Mouse (Mus musculus) erythroblast, embryonic 14.5 days (primary cell): Measurements from ENCODE around the gene Fgfr2. TPM values are rescaled to one million over a fixed set of nuclear protein-coding genes. Genes with fewer than 3 reads are reported as not detected.
A peak's percentile ranks its signal among the peaks of the same experiment; 100 is the strongest.

Experiments used
- H3K27me3 ChIP-seq: 2 replicates; pipeline ENCODE4 v1.6.1; 2012; ENCODE audit warnings: inconsistent platforms; ENCODE audit not compliant: control insufficient read depth
- H3K36me3 ChIP-seq: 2 replicates; pipeline ENCODE4 v1.6.1; 2012; ENCODE audit warnings: mild to moderate bottlenecking, inconsistent platforms; ENCODE audit not compliant: control insufficient read depth
- H3K4me1 ChIP-seq: 2 replicates; pipeline ENCODE4 v1.6.1; 2012; ENCODE audit warnings: inconsistent platforms; ENCODE audit not compliant: control insufficient read depth
- H3K4me3 ChIP-seq: replicated peaks from 2 replicates; pipeline ENCODE3; 2012; ENCODE audit warnings: moderate library complexity, mild to moderate bottlenecking, inconsistent platforms
- H3K9me3 ChIP-seq: 2 replicates; pipeline ENCODE4 v1.6.1; 2012; ENCODE audit warnings: low read length, inconsistent platforms, mixed read lengths; ENCODE audit not compliant: control insufficient read depth
- GATA1 ChIP-seq: IDR thresholded peaks from 2 replicates; pipeline ENCODE4 v1.6.1; 2012; ENCODE audit warnings: low read length, inconsistent platforms, mixed read lengths
- TAL1 ChIP-seq: IDR thresholded peaks from 3 replicates; pipeline ENCODE4 v1.6.1; 2012; ENCODE audit warnings: low read length, inconsistent platforms, mixed read lengths
- polyA plus RNA-seq: library from polyadenylated mRNA; stranded (reverse); fragments of >175 nt; gene quantifications from 2 replicates; pipeline ENCODE4 v1.2.3, GENCODE M21; 2012

The Fgfr2 gene
- polyA plus RNA-seq, 1 experiment, result not detected

DNA sequence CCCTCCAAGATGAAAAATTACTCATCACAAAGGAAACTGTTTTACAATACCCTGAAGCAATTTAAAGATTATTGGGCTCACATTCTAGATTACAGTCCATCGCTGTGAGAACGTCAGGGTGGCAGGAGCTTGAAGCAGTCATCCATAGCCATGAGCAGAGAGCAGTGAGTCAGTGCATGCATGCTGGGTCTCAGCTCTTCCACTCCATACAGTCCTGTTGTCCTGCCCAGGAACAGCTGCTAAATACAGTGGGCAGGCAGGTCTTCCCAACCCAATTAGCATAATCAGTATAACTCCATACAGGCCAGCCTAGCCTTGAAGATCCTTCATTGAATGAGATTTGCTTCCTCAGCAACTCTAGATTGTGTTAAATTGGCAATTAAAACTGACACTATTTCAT, 147.1 kb downstream of the Fgfr2 start:
- no peaks in the 10 kb centered on the region for H3K9me3 ChIP-seq
- no peaks in the 10 kb centered on the region for H3K27me3 ChIP-seq
- H3K4me1 ChIP-seq, result peaks cover 6% of the 10 kb centered on the region
- TF ChIP-seq GATA1 (no peak), TAL1 (no peak)
- peaks cover 66% of the 10 kb centered on the region for H3K36me3 ChIP-seq
- H3K4me3 ChIP-seq, result no peak overlapping the region

GRCm38 (mm10) chr7:132972079-132972478, 151.1 kb downstream of the Fgfr2 start:
- H3K4me1 ChIP-seq, result no peaks in the 10 kb centered on the region
- no peaks in the 10 kb centered on the region for H3K27me3 ChIP-seq
- peaks cover 64% of the 10 kb centered on the region for H3K36me3 ChIP-seq
- H3K4me3 ChIP-seq, result no peak overlapping the region
- TF ChIP-seq GATA1, result no peak
- no peak for TF ChIP-seq TAL1
- H3K9me3 ChIP-seq, result no peaks in the 10 kb centered on the region

DNA sequence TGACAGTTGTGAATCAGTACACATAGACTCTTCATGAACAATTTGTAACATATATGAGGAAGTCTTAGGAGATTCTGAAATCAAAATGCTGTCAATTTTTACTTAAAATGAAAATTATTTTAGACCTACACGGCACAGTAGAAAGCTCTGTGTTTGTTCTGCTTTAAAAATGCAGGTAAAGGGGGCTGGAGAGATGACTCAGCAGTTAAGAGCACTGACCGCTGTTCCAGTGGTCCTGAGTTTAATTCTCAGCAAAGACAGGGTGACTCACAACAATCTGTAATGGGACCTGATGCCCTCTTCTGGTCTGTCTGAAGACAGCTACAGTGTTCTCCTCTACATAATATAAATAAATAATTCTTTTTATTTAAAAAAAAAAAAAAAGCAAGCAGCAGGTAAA, 157.4 kb downstream of the Fgfr2 start:
- H3K36me3 ChIP-seq, result peaks cover 31% of the 10 kb centered on the region
- no peak overlapping the region for H3K4me3 ChIP-seq
- H3K9me3 ChIP-seq, result no peaks in the 10 kb centered on the region
- no peak for TF ChIP-seq GATA1
- no peak for TF ChIP-seq TAL1
- peaks cover 3% of the 10 kb centered on the region for H3K4me1 ChIP-seq
- no peaks in the 10 kb centered on the region for H3K27me3 ChIP-seq

- Histone ChIP-seq H3K36me3 (peaks cover 29% of the 10 kb centered on the region), H3K27me3 (no peaks in the 10 kb centered on the region), H3K4me3 (no peak overlapping the region), H3K4me1 (peaks cover 3% of the 10 kb centered on the region), H3K9me3 (no peaks in the 10 kb centered on the region)
- TF ChIP-seq GATA1, result no peak
- no peak for TF ChIP-seq TAL1
Observed at GRCm38 (mm10) chr7:132964395-132964794, 158.8 kb downstream of the Fgfr2 start.

- H3K4me1 ChIP-seq, result no peaks in the 10 kb centered on the region; the same call in 1 of the 2 replicates
- no peaks in the 10 kb centered on the region for H3K9me3 ChIP-seq
- H3K27me3 ChIP-seq, result no peaks in the 10 kb centered on the region
- H3K4me3 ChIP-seq, result no peak overlapping the region
- peaks cover 13% of the 10 kb centered on the region for H3K36me3 ChIP-seq
- TF ChIP-seq GATA1 (no peak), TAL1 (no peak)
Observed at GRCm38 (mm10) chr7:132950613-132951012, 172.5 kb downstream of the Fgfr2 start.

DNA sequence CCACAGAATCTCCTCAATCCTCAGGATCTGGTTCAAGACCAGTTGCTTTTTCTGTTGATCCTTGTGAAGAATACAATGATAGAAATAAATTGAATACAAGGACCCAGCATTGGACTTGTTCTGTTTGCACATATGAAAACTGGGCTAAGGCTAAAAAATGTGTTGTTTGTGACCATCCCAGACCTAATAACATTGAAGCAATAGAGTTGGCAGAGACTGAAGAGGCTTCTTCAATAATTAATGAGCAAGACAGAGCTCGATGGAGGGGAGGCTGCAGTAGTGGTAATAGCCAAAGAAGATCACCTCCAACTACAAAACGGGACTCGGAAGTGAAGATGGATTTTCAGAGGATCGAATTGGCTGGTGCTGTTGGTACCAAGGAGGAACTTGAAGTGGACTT, 173.2 kb downstream of the Fgfr2 start:
- Histone ChIP-seq H3K9me3 (no peaks in the 10 kb centered on the region), H3K4me1 (no peaks in the 10 kb centered on the region; the same call in 1 of the 2 replicates), H3K27me3 (no peaks in the 10 kb centered on the region), H3K36me3 (peaks cover 13% of the 10 kb centered on the region), H3K4me3 (no peak overlapping the region)
- TF ChIP-seq GATA1 (no peak), TAL1 (no peak)

DNA sequence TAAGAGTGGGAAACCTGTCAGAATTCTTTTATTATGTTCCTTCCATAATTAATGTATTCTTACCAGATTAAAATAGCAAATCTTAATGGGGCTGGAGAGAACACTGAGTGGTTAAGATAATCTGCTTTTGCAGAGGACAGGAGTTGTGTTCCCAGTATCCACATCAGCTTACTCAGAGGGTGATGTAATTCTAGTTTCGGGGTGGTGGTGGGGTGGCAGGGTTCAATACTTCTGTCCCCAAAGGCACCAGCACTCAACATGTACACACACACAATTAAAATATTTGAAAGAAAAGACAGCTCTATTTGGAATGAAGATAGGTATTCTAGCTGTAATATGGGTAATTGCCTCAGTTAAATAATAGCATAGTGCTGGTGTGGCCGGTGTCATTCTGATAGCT, 182.6 kb downstream of the Fgfr2 start:
- Histone ChIP-seq H3K36me3 (no peaks in the 10 kb centered on the region), H3K4me3 (no peak overlapping the region), H3K9me3 (no peaks in the 10 kb centered on the region), H3K27me3 (no peaks in the 10 kb centered on the region), H3K4me1 (peaks cover 11% of the 10 kb centered on the region)
- TF ChIP-seq GATA1 (no peak), TAL1 (no peak)

- Histone ChIP-seq H3K9me3 (no peaks in the 10 kb centered on the region), H3K36me3 (no peaks in the 10 kb centered on the region), H3K4me3 (no peak overlapping the region), H3K27me3 (no peaks in the 10 kb centered on the region), H3K4me1 (peaks cover 17% of the 10 kb centered on the region)
- TF ChIP-seq TAL1, result no peak
- TF ChIP-seq GATA1, result no peak
Observed at GRCm38 (mm10) chr7:132939118-132939517, 184.0 kb downstream of the Fgfr2 start.

GRCm38 (mm10) chr7:132934743-132935142, 188.4 kb downstream of the Fgfr2 start:
- TF ChIP-seq TAL1, result no peak
- TF ChIP-seq GATA1, result no peak
- Histone ChIP-seq H3K4me3 (no peak overlapping the region), H3K9me3 (no peaks in the 10 kb centered on the region), H3K27me3 (no peaks in the 10 kb centered on the region), H3K4me1 (peaks cover 34% of the 10 kb centered on the region), H3K36me3 (no peaks in the 10 kb centered on the region)

- Histone ChIP-seq H3K27me3 (no peaks in the 10 kb centered on the region), H3K9me3 (no peaks in the 10 kb centered on the region), H3K36me3 (no peaks in the 10 kb centered on the region), H3K4me3 (peak overlapping the region; percentile 100), H3K4me1 (peaks cover 34% of the 10 kb centered on the region)
- no peak for TF ChIP-seq TAL1
Observed at GRCm38 (mm10) chr7:132933331-132933730, 189.8 kb downstream of the Fgfr2 start.
